21 mouse cellular contexts compared by ENCODE assay signal in genomic region chr19:31369116-31369515, GRCm38 (mm10).
"Had no signal": no experiment of that assay in that cellular context is flagged by ENCODE, and none has a peak within 500 bp of the region (broad histone marks: within the 10 kb centered on the region; RNA-seq: fewer than 3 reads in every experiment).

No protein-coding gene starts in this region.

- H3K4me3 ChIP-seq: intestine, embryonic 15.5 days; limb, embryonic 12.5 days; limb, embryonic 15.5 days; liver, embryonic 13.5 days; megakaryocyte, embryonic 14.5 days; midbrain, embryonic 10.5 days; midbrain, embryonic 15.5 days; neural tube, embryonic 12.5 days; neural tube, embryonic 15.5 days had no signal

- H3K9me3 ChIP-seq: intestine, embryonic 15.5 days; limb, embryonic 12.5 days; limb, embryonic 15.5 days; liver, embryonic 13.5 days; midbrain, embryonic 10.5 days; midbrain, embryonic 15.5 days; neural tube, embryonic 12.5 days; neural tube, embryonic 15.5 days had no signal

- H3K27ac ChIP-seq: intestine, embryonic 15.5 days; kidney, postnatal 0 days; limb, embryonic 12.5 days; limb, embryonic 15.5 days; liver, embryonic 13.5 days; midbrain, embryonic 10.5 days; midbrain, embryonic 15.5 days; neural tube, embryonic 12.5 days; neural tube, embryonic 15.5 days; stomach, postnatal 0 days had no signal

- H3K36me3 ChIP-seq: intestine, embryonic 15.5 days; limb, embryonic 12.5 days; limb, embryonic 15.5 days; liver, embryonic 13.5 days; midbrain, embryonic 10.5 days; midbrain, embryonic 15.5 days; neural tube, embryonic 12.5 days; neural tube, embryonic 15.5 days had no signal

- DNase-seq: left cerebral cortex, postnatal 4 days; liver, embryonic 13.5 days; lung, adult 2 months; right cerebral cortex, adult 18-20 months; right cerebral cortex, postnatal 14 days; right cerebral cortex, postnatal 4 days; thymus, adult 2 months; thymus, postnatal 14 days; thymus, postnatal 4 days had no signal

- H3K4me1 ChIP-seq: intestine, embryonic 15.5 days; limb, embryonic 12.5 days; limb, embryonic 15.5 days; liver, embryonic 13.5 days; megakaryocyte, embryonic 14.5 days; midbrain, embryonic 10.5 days; midbrain, embryonic 15.5 days; neural tube, embryonic 12.5 days; neural tube, embryonic 15.5 days had no signal

- H3K4me2 ChIP-seq: intestine, embryonic 15.5 days; limb, embryonic 12.5 days; limb, embryonic 15.5 days; liver, embryonic 13.5 days; midbrain, embryonic 15.5 days; neural tube, embryonic 12.5 days; neural tube, embryonic 15.5 days had no signal

- H3K9ac ChIP-seq: intestine, embryonic 15.5 days; limb, embryonic 12.5 days; limb, embryonic 15.5 days; liver, embryonic 13.5 days; midbrain, embryonic 15.5 days; neural tube, embryonic 12.5 days; neural tube, embryonic 15.5 days had no signal

- H3K27me3 ChIP-seq: intestine, embryonic 15.5 days; limb, embryonic 12.5 days; limb, embryonic 15.5 days; liver, embryonic 13.5 days; megakaryocyte, embryonic 14.5 days; midbrain, embryonic 15.5 days; neural tube, embryonic 12.5 days; neural tube, embryonic 15.5 days had no signal

- ATAC-seq: hindbrain, embryonic 16.5 days; intestine, embryonic 15.5 days; lung, postnatal 0 days; midbrain, embryonic 15.5 days had no signal
